Mouse (Mus musculus) liver, embryonic 12.5 days (tissue): Measurements from ENCODE around the gene Pcdh8. TPM values are rescaled to one million over a fixed set of nuclear protein-coding genes. Genes with fewer than 3 reads are reported as not detected.

ENCODE experiments used
- ATAC-seq: fragments of 200-750 bp; cut with Nextera tagmentation; 2 replicates; pipeline ENCODE4 v1.8.0; 2017; ENCODE audit warnings: moderate number of reproducible peaks, mild to moderate bottlenecking, moderate library complexity
- H3K27ac ChIP-seq: fragments of 300-500 bp; sonication (generic); 2 replicates; pipeline ENCODE4 v1.5.1; 2016; ENCODE audit warnings: mild to moderate bottlenecking
- H3K27me3 ChIP-seq: fragments of 300-500 bp; sonication (generic); replicated peaks from 2 replicates; pipeline ENCODE4 v1.6.1; 2016; ENCODE audit warnings: mild to moderate bottlenecking, moderate library complexity
- H3K36me3 ChIP-seq: fragments of 300-500 bp; sonication (generic); 2 replicates; pipeline ENCODE4 v1.6.1; 2016; ENCODE audit warnings: mild to moderate bottlenecking, moderate library complexity
- H3K4me1 ChIP-seq: fragments of 300-500 bp; sonication (generic); 2 replicates; pipeline ENCODE4 v1.6.1; 2016
- H3K4me2 ChIP-seq: fragments of 300-500 bp; sonication (generic); 2 replicates; pipeline ENCODE4 v1.6.1; 2016; ENCODE audit warnings: mild to moderate bottlenecking, moderate library complexity
- H3K4me3 ChIP-seq: fragments of 300-500 bp; sonication (generic); 2 replicates; pipeline ENCODE4 v1.5.1; 2016; ENCODE audit warnings: mild to moderate bottlenecking, moderate library complexity
- H3K9ac ChIP-seq: fragments of 300-500 bp; sonication (generic); 2 replicates; pipeline ENCODE4 v1.6.1; 2016; ENCODE audit warnings: mild to moderate bottlenecking, moderate library complexity
- H3K9me3 ChIP-seq: fragments of 300-500 bp; sonication (generic); replicated peaks from 2 replicates; pipeline ENCODE4 v1.6.1; 2016; ENCODE audit warnings: mild to moderate bottlenecking, moderate library complexity
- WGBS: fragments of 180-500 bp; shearing (Covaris S2); methylation state at CpG from one replicate; pipeline ENCODE4 v1.1.7; 2016; ENCODE audit not compliant: insufficient replicate concordance; 5-methylcytosine and 5-hydroxymethylcytosine counted together
- polyA plus RNA-seq: library from polyadenylated mRNA; unstranded; fragments of >200 nt; fragmentation: Nextera tagmentation; extraction: Ambion mirVana; gene quantifications from 2 replicates; pipeline ENCODE4 v1.2.1, GENCODE M21; 2016

The Pcdh8 gene
- polyA plus RNA-seq, result 0.04 TPM in 1 of 2 replicates, not detected in the other

DNA sequence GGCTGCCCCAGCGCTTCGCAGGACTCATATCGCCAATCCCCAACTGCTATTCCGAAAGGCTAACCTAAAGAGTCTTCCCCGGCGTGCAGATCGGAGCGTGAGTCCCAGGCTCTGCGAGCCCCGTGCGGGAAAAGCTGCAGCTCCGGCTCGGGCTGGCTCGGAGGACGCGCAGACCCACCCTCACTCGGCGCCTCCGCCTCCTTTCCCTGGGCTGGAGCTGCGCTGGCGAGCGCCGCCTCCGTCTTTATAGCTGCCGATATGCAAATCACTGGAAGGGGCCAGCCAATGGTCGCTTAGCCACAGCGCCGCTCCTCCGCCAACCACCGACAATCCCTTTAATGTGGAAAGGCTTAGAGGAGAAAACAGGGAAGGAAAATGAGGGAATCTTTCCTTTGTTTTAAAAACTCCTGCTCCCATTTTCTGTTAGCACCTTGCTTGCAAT, at the start of gene Pcdh8:
Gene Pcdh8 (minus strand): TSS at position 219 of the 442 bp plus-strand sequence.
- Histone ChIP-seq H3K4me2 (peak within 1 kb of the TSS; percentile 53), H3K36me3 (no peaks in the 10 kb centered on the region), H3K4me3 (peak within 1 kb of the TSS; percentile 19; the same call in 1 of the 2 replicates), H3K9ac (no peak within 1 kb of the TSS), H3K27ac (no peak within 1 kb of the TSS), H3K27me3 (peaks cover 95% of the 10 kb centered on the region), H3K9me3 (no peaks in the 10 kb centered on the region), H3K4me1 (peaks cover 12% of the 10 kb centered on the region; the same call in 1 of the 2 replicates)
- ATAC-seq, result no peak
- WGBS, result 1% methylated on average over 30 of the region's 30 CpGs

DNA sequence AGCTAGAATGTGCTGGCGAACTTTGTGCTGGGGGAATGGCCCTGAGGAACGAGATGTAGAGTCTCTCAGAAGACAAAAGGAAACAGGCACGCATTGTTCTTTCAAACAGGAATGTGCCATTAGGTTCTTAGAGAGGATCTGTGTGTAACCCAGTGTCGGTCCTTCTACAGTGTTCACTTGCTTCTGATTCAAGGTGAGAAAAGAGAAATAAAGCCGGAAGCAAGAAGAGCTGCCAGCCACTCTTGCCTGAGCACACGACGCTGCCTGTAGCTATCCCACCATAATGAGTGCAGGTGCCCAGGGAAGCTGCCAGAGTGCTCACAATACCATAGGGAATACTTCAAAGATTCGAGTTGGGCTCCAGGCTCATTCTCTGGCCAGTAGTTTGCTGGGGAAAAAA, 43.6 kb upstream of the Pcdh8 start:
- Histone ChIP-seq H3K27me3 (no peaks in the 10 kb centered on the region), H3K36me3 (no peaks in the 10 kb centered on the region), H3K27ac (no peak overlapping the region), H3K4me3 (no peak overlapping the region), H3K4me1 (no peaks in the 10 kb centered on the region), H3K9me3 (no peaks in the 10 kb centered on the region), H3K4me2 (no peak overlapping the region), H3K9ac (no peak overlapping the region)
- no peak for ATAC-seq
- WGBS, result 73% methylated on average over 8 of the region's 8 CpGs

DNA sequence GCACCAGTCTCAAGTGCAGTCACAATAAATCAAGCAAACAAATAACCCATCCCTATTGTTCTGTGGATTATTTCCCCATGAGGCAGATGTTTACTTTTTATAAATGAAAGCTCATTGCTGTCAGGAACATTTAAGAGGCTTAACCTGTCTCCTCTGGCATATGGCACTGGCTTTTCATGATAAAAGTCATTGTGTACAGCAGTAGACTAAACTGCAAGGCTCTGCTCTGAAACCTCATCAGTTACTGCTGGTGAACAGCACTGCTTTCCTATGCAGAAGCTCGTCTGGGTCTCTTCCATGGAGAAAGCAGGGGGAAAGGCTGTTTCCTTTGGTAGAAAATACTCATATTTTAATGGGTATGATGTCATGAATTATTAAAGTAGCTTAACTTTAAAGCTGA, 43.0 kb upstream of the Pcdh8 start:
- H3K27ac ChIP-seq, result no peak overlapping the region
- no peaks in the 10 kb centered on the region for H3K27me3 ChIP-seq
- no peaks in the 10 kb centered on the region for H3K4me1 ChIP-seq
- no peak for ATAC-seq
- no peaks in the 10 kb centered on the region for H3K9me3 ChIP-seq
- H3K36me3 ChIP-seq, result no peaks in the 10 kb centered on the region
- 26% methylated on average over 1 of the region's 1 CpGs for WGBS
- H3K4me2 ChIP-seq, result no peak overlapping the region
- H3K9ac ChIP-seq, result no peak overlapping the region
- no peak overlapping the region for H3K4me3 ChIP-seq

GRCm38 (mm10) chr14:79793179-79793578, 22.1 kb upstream of the Pcdh8 start:
- Histone ChIP-seq H3K4me1 (no peaks in the 10 kb centered on the region), H3K4me2 (no peak overlapping the region), H3K9me3 (0 out of 2 replicates have a peak, but pooled peaks cover 4% of the 10 kb centered on the region), H3K9ac (no peak overlapping the region), H3K27ac (no peak overlapping the region), H3K27me3 (no peaks in the 10 kb centered on the region), H3K4me3 (no peak overlapping the region), H3K36me3 (no peaks in the 10 kb centered on the region)
- ATAC-seq, result no peak
- 67% methylated on average over 8 of the region's 8 CpGs for WGBS

GRCm38 (mm10) chr14:79789535-79789934, 18.4 kb upstream of the Pcdh8 start:
- Histone ChIP-seq H3K27ac (no peak overlapping the region), H3K4me1 (no peaks in the 10 kb centered on the region), H3K36me3 (no peaks in the 10 kb centered on the region), H3K27me3 (no peaks in the 10 kb centered on the region), H3K4me2 (no peak overlapping the region), H3K4me3 (no peak overlapping the region), H3K9me3 (0 out of 2 replicates have a peak, but pooled peaks cover 4% of the 10 kb centered on the region), H3K9ac (no peak overlapping the region)
- 35% methylated on average over 4 of the region's 4 CpGs for WGBS
- ATAC-seq, result no peak

DNA sequence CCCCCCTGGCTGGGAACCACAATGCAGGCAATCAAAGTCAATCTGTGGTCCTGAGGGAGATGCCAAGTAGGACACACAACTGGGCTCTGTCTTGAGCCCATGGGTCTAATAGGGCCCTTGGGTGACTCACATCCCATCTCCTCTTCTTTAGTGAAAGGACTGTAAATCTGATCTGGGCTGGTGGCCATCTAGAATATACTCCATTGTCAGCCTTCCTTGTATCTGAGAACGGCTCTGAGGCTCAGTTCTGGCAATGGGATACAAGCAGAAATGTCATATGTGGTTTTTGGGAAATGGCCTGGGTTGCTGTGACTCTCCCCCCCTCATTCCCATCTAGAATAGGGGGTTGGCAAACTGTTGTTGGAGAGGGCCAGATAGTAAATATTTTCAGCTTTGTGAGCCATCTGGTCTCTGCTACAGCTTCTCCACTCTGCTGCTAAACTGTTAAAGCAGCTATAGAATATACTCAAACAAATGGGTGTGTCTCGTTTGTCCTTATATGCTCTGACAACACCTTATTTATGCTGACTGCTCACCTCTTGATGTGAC, 17.6 kb upstream of the Pcdh8 start:
- 41% methylated on average over 2 of the region's 2 CpGs for WGBS
- Histone ChIP-seq H3K4me3 (no peak overlapping the region), H3K4me2 (no peak overlapping the region), H3K9me3 (0 out of 2 replicates have a peak, but pooled peaks cover 4% of the 10 kb centered on the region), H3K9ac (no peak overlapping the region), H3K36me3 (no peaks in the 10 kb centered on the region), H3K4me1 (no peaks in the 10 kb centered on the region), H3K27me3 (no peaks in the 10 kb centered on the region), H3K27ac (no peak overlapping the region)
- no peak for ATAC-seq

- no peaks in the 10 kb centered on the region for H3K4me1 ChIP-seq
- ATAC-seq, result no peak
- 61% methylated on average over 6 of the region's 6 CpGs for WGBS
- no peaks in the 10 kb centered on the region for H3K27me3 ChIP-seq
- no peak overlapping the region for H3K4me2 ChIP-seq
- H3K36me3 ChIP-seq, result no peaks in the 10 kb centered on the region
- no peak overlapping the region for H3K9ac ChIP-seq
- H3K27ac ChIP-seq, result no peak overlapping the region
- H3K4me3 ChIP-seq, result no peak overlapping the region
- no peaks in the 10 kb centered on the region for H3K9me3 ChIP-seq
Measured at GRCm38 (mm10) chr14:79787918-79788317, 16.8 kb upstream of the Pcdh8 start.

GRCm38 (mm10) chr14:79785400-79785799, 14.3 kb upstream of the Pcdh8 start:
- no peak overlapping the region for H3K27ac ChIP-seq
- H3K27me3 ChIP-seq, result no peaks in the 10 kb centered on the region
- no peaks in the 10 kb centered on the region for H3K4me1 ChIP-seq
- H3K4me2 ChIP-seq, result no peak overlapping the region
- no peak overlapping the region for H3K9ac ChIP-seq
- 35% methylated on average over 4 of the region's 4 CpGs for WGBS
- H3K9me3 ChIP-seq, result no peaks in the 10 kb centered on the region
- no peak for ATAC-seq
- H3K4me3 ChIP-seq, result no peak overlapping the region
- no peaks in the 10 kb centered on the region for H3K36me3 ChIP-seq

GRCm38 (mm10) chr14:79780889-79781288, 9.8 kb upstream of the Pcdh8 start:
- Histone ChIP-seq H3K4me2 (no peak overlapping the region), H3K27ac (no peak overlapping the region), H3K27me3 (peaks cover under 1% of the 10 kb centered on the region; the same call in 1 of the 2 replicates), H3K36me3 (no peaks in the 10 kb centered on the region), H3K9ac (no peak overlapping the region), H3K9me3 (no peaks in the 10 kb centered on the region), H3K4me3 (no peak overlapping the region), H3K4me1 (no peaks in the 10 kb centered on the region)
- ATAC-seq, result no peak
- 47% methylated on average over 1 of the region's 1 CpGs for WGBS

DNA sequence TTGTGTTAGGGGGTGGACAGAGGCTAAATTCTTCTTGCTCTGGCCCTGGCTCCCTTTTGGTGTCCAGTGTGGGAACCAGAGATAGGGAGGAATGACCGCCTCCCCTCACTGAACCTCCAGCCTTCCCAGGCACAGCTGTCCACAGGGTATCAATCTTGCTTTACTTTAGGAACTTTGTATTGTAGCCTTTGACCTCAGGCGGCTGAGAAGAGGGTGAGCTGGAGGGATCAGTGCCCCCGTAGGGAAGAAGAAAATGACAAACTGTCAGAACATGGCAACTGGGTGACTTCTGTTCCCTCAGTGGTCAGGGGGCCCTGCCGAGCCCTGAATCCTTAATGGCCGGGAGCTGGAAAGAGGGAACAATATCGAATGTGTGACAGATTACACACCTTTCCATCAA, 9.2 kb upstream of the Pcdh8 start:
- Histone ChIP-seq H3K4me3 (no peak overlapping the region), H3K27me3 (peaks cover 6% of the 10 kb centered on the region), H3K36me3 (no peaks in the 10 kb centered on the region), H3K27ac (no peak overlapping the region), H3K4me2 (no peak overlapping the region), H3K9ac (no peak overlapping the region), H3K4me1 (no peaks in the 10 kb centered on the region), H3K9me3 (no peaks in the 10 kb centered on the region)
- 44% methylated on average over 6 of the region's 6 CpGs for WGBS
- ATAC-seq, result no peak

- ATAC-seq, result no peak
- no peaks in the 10 kb centered on the region for H3K9me3 ChIP-seq
- H3K9ac ChIP-seq, result no peak overlapping the region
- no peaks in the 10 kb centered on the region for H3K36me3 ChIP-seq
- WGBS, result 45% methylated on average over 4 of the region's 4 CpGs
- H3K4me2 ChIP-seq, result no peak overlapping the region
- H3K4me1 ChIP-seq, result no peaks in the 10 kb centered on the region
- H3K27me3 ChIP-seq, result peaks cover 11% of the 10 kb centered on the region
- H3K4me3 ChIP-seq, result no peak overlapping the region
- no peak overlapping the region for H3K27ac ChIP-seq
Measured at GRCm38 (mm10) chr14:79779841-79780240, 8.7 kb upstream of the Pcdh8 start.

DNA sequence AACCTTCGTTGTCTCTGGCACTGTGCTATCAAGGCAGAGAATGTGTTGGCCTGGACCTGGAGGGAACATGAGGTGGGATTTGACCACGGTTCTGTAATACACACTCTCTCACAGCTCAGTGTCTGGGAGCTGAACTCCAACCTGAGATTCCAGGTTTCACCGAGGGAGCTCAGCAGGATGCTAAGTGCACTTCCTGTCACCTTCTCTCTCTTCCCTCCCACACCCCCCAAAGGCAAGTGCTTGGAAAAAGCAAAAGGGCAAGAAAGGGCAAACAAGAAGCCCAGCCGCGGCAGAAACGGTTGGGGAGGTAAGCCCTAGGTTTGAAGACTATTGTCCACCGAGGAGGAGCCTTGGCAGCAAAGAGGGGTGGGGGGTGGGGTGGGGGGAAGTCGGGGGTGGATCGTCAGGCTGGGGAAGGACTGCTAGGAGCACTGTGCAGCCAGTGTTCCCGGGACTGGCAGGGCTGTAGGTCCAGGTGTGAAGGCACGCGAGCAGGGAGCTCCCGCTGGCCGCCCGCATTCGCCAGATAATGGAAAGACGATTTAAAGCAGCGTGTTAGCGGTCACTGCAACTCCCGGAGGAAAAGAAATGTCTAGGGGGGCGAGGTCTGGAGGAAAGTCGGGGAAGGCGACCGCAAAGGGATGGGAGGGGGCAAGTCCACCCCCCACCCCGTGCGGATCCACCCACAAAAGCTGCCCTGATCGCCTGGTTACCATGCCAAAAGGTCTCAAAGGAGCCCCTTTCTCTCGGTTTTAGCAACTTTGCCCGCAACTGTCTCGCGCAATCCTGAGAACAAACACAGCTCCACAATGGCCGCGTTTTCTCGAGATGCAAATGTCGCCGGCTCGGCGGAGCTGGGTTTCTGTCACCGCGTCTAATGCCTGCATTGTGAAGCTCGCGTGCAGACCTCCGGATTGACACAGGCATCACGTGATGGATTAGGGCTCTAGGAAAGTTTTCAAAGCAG, 2.6 kb upstream of the Pcdh8 start:
- no peaks in the 10 kb centered on the region for H3K36me3 ChIP-seq
- no peak overlapping the region for H3K9ac ChIP-seq
- peak overlapping the region; percentile 23 for H3K4me2 ChIP-seq
- no peaks in the 10 kb centered on the region for H3K9me3 ChIP-seq
- no peak overlapping the region for H3K27ac ChIP-seq
- no peak overlapping the region for H3K4me3 ChIP-seq
- H3K4me1 ChIP-seq, result peaks cover 12% of the 10 kb centered on the region; the same call in 1 of the 2 replicates
- 2% methylated on average over 44 of the region's 44 CpGs for WGBS
- H3K27me3 ChIP-seq, result peaks cover 71% of the 10 kb centered on the region
- ATAC-seq, result no peak
